Mouse (Mus musculus) gastrocnemius, postnatal 14 days (tissue): ENCODE measurements around the gene Sept9. TPM values are rescaled to one million over a fixed set of nuclear protein-coding genes. Genes with fewer than 3 reads are reported as not detected.

Experiments used
- DNase-seq: peaks from one replicate; pipeline ENCODE4 v3.0.0; 2021; ENCODE audit warnings: mixed read lengths
- intact Hi-C: fragments of 180-260 bp; cut with DNase I; formaldehyde crosslinking; loops from one replicate; pipeline ENCODE4 v1.15.1; 2025; ENCODE audit warnings: low total_unique reads
- total RNA-seq, 2 experiments: library from RNA; stranded (reverse); gene quantifications; 2 replicates each; pipeline ENCODE4 v1.2.3; 2021

Sept9 gene
- total RNA-seq, 2 experiments from 2014 or later = 27.2 to 34.0 TPM

GRCm38 (mm10) chr11:117397755-117398154, 198.3 kb downstream of the Sept9 start:
- intact Hi-C loops = no loop called here
- no peak for DNase-seq

GRCm38 (mm10) chr11:117398191-117398590, 198.7 kb downstream of the Sept9 start:
- intact Hi-C loops = no loop called here

GRCm38 (mm10) chr11:117401583-117402367, 202.3 kb downstream of the Sept9 start:
- no peak for DNase-seq
- intact Hi-C loops = no loop called here

More at GRCm38 (mm10) chr11:117398191-117398590, 198.7 kb downstream of the Sept9 start:
- no peak for DNase-seq

GRCm38 (mm10) chr11:117402550-117402949, 203.1 kb downstream of the Sept9 start:
- DNase-seq = no peak
- intact Hi-C loops = no loop called here

- intact Hi-C loops = no loop called here
- DNase-seq = no peak
These were observed 203.6 kb downstream of the Sept9 start for GRCm38 (mm10) chr11:117403073-117403472.

GRCm38 (mm10) chr11:117403781-117404180, 204.3 kb downstream of the Sept9 start:
- intact Hi-C loops = no loop called here
- no peak for DNase-seq

GRCm38 (mm10) chr11:117406711-117407110, 207.2 kb downstream of the Sept9 start:
- no peak for DNase-seq
- intact Hi-C loops = no loop called here

- intact Hi-C loops = no loop called here
- no peak for DNase-seq
These were observed 207.7 kb downstream of the Sept9 start for GRCm38 (mm10) chr11:117407196-117407595.

- intact Hi-C loops = no loop called here
- DNase-seq = peak; percentile 53
These were observed 208.4 kb downstream of the Sept9 start for GRCm38 (mm10) chr11:117407651-117408441.

GRCm38 (mm10) chr11:117408442-117409031, 209.1 kb downstream of the Sept9 start:
- no peak for DNase-seq
- intact Hi-C loops = no loop called here

GRCm38 (mm10) chr11:117409331-117409730, 209.9 kb downstream of the Sept9 start:
- intact Hi-C loops = no loop called here
- DNase-seq = no peak

GRCm38 (mm10) chr11:117410059-117410458, 210.6 kb downstream of the Sept9 start:
- intact Hi-C loops = no loop called here
- no peak for DNase-seq

- intact Hi-C loops = no loop called here
- no peak for DNase-seq
These were observed 212.2 kb downstream of the Sept9 start for GRCm38 (mm10) chr11:117411663-117412062.

Other genes with a start within 250 kb of the Sept9 start
- 10 to 100 TPM; 58.1 to 58.7 TPM for gene Sec14l1, start 84.5 kb upstream of the Sept9 start, total RNA-seq